Mouse (Mus musculus) naive thymus-derived CD4-positive, alpha-beta T cell, adult 2 months (primary cell): ENCODE data around the gene Hoxd8.

Experiments
- DNase-seq: peaks from one replicate; pipeline ENCODE4 v3.0.0-alpha.2; 2011; ENCODE audit warnings: low read depth

Gene Hoxd8

DNA sequence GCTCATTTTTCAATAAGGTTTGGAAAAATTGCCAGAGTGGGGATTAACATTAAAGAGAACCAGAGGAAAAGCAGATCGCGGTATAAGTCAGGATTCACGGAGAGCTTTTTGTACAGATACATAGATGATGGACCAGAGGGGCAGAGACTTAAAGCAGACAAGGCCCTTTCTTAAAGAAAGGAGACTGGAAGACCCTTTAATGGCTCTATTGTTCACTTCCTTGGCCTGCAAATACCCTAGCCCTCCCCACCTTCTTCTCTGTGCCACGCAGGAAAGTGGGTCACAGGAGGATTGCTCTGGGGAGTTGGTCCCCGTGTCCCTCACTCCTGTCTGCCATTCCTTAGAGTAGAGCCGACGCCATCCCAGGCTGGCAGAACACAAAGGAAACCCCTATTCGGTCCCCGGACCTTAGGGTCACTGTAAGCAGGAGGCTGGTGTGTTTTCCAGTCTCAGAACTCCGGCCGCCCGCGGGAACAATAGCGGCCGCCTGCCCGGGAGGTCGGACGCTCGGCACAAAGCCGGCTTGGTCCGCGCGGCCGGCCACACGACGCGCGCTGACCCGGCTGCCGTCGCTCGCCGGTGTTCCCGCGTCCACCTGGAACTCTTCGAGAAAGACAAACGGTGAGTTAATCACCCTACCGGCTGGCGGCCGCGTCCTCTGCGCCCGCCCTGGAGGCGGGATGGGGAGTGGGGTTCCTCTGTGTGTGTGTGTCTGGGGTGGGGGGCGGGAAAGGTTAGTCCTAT, 48.2 kb downstream of the Hoxd8 start:
- no peak for DNase-seq

GRCm38 (mm10) chr2:74753175-74753523, 48.7 kb downstream of the Hoxd8 start:
- no peak for DNase-seq

DNA sequence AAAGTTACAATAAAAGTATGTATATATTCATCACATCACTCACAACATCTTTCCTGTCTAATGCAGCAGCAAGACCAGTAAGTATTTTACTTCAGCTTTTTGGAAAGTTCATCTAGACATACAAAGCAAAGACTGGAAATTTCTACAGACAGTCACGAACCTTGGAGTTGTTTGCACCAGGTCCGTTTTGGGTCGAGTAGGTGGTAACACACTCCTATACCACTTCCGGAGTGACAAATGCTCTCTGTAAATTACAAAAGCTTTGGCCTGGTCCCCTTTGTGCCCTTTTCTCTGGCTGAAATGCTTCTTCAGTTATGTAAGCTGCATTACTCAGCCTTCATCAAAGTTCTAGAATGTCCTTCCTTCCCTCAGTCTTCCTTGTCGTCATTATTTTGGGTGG, 49.3 kb downstream of the Hoxd8 start:
- DNase-seq = no peak
